In the genomic region with DNA sequence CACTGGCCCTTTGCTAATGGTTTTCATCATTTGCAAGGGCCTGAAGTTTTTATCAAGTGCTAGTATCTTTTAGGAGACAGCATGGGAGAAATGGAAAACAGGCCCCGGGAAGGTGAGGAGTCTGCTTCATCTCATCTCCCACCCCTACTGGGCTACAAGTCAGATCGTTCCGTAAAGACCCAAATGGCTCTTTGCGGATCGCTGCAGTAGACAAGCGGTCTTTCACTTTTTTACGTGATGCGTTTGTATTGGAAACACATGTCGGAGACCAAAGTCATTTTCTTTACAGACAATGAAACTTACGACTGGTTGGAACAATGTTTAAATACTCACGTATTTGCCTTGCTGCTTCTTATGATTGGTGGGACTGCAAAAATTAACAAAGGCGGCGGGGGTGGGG, we compare ENCODE assay signal across 16 mouse cellular contexts.
"Had no signal": no experiment of that assay in that cellular context is flagged by ENCODE, and none has a peak within 500 bp of the region (broad histone marks: within the 10 kb centered on the region; RNA-seq: fewer than 3 reads in every experiment).

No protein-coding gene starts in this region.

- H3K4me3 ChIP-seq: layer of hippocampus, adult 2 months; liver, embryonic 12.5 days; midbrain, embryonic 10.5 days; myocyte; neural tube, embryonic 15.5 days had no signal

- H3K27ac ChIP-seq: layer of hippocampus, adult 2 months; liver, embryonic 12.5 days; midbrain, embryonic 10.5 days; neural tube, embryonic 15.5 days; stomach, postnatal 0 days had no signal

- ATAC-seq: intestine, postnatal 0 days; liver, embryonic 12.5 days had no signal

- H3K9me3 ChIP-seq: liver, embryonic 12.5 days; midbrain, embryonic 10.5 days; neural tube, embryonic 15.5 days had no signal

- H3K36me3 ChIP-seq: liver, embryonic 12.5 days; midbrain, embryonic 10.5 days; neural tube, embryonic 15.5 days had no signal

- DNase-seq: kidney, adult 9 months; kidney, postnatal 10 days; kidney, postnatal 4 days; left cerebral cortex, postnatal 4 days; lung, embryonic 14.5 days; lung, postnatal 10 days; lung, postnatal 4 days; midbrain, embryonic 14.5 days; right cerebral cortex, adult 18-20 months had no signal

- H3K4me2 ChIP-seq: liver, embryonic 12.5 days; lung, embryonic 14.5 days; neural tube, embryonic 15.5 days had no signal

- H3K27me3 ChIP-seq: liver, embryonic 12.5 days had no signal

- H3K4me1 ChIP-seq: midbrain, embryonic 10.5 days; neural tube, embryonic 15.5 days had no signal

- H3K9ac ChIP-seq: liver, embryonic 12.5 days; lung, embryonic 14.5 days; neural tube, embryonic 15.5 days had no signal
